Mouse (Mus musculus): ENCODE results near the gene Sec14l5.

The Sec14l5 gene

GRCm38 (mm10) chr16:5147037-5147385 lies at the start of gene Sec14l5:
Gene Sec14l5, plus strand, starts transcription at chr16:5147109.
- DNase-seq (ENCODE audit: low spot score): no peak

DNA sequence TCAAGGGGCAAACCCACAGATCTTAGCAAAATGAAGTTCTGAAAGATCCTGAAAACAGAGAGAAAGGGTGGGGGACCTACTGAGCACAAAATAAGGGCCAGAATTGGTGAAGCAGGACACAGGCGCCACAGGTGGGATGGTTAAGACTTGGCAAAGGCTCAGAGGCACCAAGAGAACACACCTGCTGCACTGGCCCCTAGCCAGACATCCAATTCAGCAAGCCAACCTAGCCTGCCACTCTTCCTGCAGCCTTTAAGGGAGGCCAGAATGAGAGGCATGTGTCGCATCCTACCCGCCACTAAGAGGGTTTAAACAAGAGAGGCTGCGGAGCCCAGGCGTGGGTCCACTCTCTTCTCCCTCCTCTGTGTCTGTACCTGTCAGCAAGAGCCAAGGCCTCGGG lies 45.9 kb upstream of the Sec14l5 start:
- no peak for DNase-seq (ENCODE audit: low spot score)

DNA sequence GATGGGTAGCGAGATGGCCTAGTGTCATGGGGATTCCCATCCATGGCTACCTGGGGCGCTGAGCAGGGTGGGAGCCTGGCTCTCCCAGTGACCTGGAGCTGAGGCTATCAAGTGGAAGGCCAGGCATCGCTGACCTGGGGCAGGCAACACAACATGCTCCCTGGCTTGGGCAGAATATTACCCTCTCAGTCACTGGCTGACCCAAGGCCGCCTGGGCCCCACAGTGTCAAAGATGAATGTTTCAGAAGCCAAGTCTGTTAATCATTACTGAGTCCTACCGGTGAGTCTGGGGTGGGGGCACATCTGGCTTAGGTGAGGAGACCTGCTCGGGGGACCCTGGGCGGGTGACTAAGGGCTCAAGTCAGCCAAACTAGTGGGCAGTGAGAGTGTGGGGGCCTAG lies 37.0 kb upstream of the Sec14l5 start:
- DNase-seq (ENCODE audit: low spot score): no peak

- DNase-seq (ENCODE audit: low spot score): no peak
These were observed 35.9 kb upstream of the Sec14l5 start for GRCm38 (mm10) chr16:5111021-5111420.

GRCm38 (mm10) chr16:5113002-5113550 lies 33.8 kb upstream of the Sec14l5 start:
- no peak for DNase-seq (ENCODE audit: low spot score)

GRCm38 (mm10) chr16:5113582-5113981 lies 33.3 kb upstream of the Sec14l5 start:
- no peak for DNase-seq (ENCODE audit: low spot score)

GRCm38 (mm10) chr16:5119385-5119784 lies 27.5 kb upstream of the Sec14l5 start:
- no peak for DNase-seq (ENCODE audit: low spot score)

- DNase-seq (ENCODE audit: low spot score): no peak
These were observed 27.1 kb upstream of the Sec14l5 start for GRCm38 (mm10) chr16:5119845-5120244.

- DNase-seq (ENCODE audit: low spot score): no peak
These were observed 23.4 kb upstream of the Sec14l5 start for GRCm38 (mm10) chr16:5123476-5123875.

GRCm38 (mm10) chr16:5130196-5130595 lies 16.7 kb upstream of the Sec14l5 start:
- DNase-seq (ENCODE audit: low spot score): no peak

GRCm38 (mm10) chr16:5130766-5131165 lies 16.1 kb upstream of the Sec14l5 start:
- DNase-seq (ENCODE audit: low spot score): no peak

- no peak for DNase-seq (ENCODE audit: low spot score)
These were observed 15.5 kb upstream of the Sec14l5 start for GRCm38 (mm10) chr16:5131251-5131922.

- no peak for DNase-seq (ENCODE audit: low spot score)
These were observed 14.5 kb upstream of the Sec14l5 start, which contains the start of gene Ppl for GRCm38 (mm10) chr16:5132401-5132801. Gene Ppl, minus strand, starts transcription at chr16:5132421.

DNA sequence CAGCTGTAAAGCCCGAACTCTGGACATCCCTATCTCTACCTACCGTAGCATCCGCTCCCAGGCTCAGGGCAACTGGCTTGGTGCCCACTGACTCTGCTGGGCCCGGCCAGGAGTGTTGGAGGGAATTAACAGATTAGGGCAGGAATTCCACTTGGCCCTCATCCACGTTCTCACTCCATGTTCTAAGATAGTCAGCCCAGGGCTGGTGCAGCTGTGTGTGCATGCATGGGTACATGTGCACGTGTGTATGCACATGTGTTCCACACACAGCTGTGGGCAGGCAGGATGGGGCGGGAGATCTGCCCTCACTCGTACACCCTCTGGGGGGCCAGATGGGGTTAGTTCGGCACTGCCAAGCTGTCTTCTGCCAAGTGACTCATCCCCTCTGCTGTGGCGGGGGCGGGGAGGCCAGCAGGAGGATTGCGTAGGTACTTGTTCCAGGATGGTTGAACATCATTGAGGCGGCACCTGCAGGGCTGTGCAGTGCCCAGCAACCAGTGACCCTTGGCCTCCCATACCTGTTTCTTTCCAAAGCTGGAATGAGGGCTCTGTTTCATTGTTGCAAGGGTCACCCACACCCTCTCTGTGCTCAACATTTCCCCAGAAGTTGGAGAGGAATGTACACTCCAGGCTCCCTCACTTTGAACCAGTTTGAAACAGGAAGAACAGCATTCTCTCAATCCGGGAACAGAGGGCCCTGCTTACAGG lies 12.1 kb upstream of the Sec14l5 start:
- no peak for DNase-seq (ENCODE audit: low spot score)

DNA sequence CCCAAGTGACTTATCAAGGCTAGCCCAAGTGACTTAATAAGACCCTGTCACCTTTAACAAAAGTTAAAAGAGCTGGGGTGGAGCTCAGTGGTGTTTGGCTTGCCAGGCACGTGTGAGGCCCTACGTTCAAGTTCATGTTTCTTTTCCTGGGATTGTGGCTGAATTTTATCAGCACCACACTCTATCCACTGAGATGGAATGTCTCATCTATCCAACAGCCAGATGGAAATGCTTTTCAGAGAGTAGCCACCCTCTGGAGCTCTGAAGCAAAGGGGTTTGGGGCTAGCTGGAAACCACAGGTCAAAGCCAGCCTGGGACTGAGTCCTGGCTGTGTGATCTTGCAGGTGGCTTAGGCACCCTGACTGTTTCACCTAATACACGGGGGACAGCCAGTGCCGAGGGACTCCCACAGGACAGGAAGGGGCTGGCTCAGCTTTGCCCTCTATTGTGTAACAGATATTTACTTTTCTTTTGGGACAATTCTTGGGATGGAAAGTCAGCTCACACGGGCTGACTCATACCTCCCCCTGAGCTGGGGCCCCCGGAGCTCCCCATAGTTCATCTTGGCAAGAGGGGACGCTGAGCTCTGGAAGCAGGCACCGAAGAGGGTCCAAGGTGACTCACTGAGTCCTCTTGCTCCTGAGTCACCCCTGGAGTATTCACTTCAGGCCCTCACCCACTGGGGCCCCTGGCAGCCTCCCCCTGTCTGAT lies 11.2 kb upstream of the Sec14l5 start:
- DNase-seq (ENCODE audit: low spot score): no peak

DNA sequence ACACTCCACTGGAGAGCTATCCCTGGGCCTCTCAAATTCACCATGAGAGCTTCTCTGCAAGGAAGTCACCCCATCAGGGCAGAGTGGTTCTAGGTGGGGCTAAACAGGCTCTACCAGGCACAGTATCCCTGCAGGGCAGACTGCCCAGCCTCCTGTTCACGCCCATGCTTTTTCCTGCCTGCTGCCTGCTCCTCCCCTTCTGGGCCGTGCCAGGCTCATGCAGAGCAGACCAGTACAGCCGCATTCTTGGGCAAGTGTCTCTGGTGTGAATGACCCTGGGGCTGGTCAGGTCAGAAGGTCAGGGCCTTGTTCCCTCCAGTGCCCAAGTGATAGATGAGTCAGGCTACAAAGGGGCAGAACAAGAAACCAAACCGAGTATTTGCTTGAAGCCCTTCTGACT lies 10.4 kb upstream of the Sec14l5 start:
- no peak for DNase-seq (ENCODE audit: low spot score)

DNA sequence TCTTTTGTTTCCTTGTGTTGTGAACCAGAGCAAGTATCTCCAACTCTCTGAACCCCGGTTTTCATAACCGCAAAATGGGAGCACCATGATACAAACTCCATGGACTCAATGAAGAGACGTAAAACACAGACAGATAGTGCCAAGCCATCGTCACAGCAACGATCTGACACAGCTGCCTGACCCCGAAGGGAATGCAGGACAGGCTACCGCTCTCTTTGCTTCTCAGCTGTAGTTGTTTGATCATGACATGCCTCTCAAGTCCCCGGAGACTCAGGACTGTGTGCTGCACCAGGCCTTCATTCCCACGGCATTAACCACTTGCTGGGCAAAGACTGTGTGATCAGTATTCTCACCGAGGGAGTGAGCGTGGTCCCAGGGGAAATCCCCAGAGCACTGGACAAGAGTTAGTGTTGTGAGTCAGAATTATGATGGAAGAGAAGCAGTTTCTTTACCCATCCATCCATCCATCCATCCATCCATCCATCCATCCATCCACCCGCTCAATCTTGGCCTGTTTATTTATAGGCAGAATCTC lies 9.8 kb upstream of the Sec14l5 start:
- DNase-seq (ENCODE audit: low spot score): no peak

DNA sequence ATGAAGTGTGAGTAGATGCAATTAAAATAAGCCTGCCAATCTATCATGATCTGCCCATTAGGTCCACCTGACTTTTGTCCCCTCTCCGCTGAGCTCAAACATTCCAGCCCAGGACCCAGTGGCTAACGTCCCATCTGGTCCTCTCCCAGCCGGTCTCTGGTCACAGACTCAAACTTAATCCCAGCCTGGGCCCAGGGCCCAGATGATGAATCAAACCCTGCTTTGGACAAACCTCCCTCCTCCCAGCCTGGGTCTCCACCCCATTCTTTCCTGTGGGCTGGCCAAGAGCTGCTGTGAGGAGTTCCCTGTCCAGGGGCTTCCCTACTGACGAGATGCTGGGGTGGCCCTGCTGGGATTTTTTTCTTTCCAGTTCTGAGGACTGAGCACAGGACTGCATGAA lies 7.2 kb upstream of the Sec14l5 start:
- DNase-seq (ENCODE audit: low spot score): no peak

DNA sequence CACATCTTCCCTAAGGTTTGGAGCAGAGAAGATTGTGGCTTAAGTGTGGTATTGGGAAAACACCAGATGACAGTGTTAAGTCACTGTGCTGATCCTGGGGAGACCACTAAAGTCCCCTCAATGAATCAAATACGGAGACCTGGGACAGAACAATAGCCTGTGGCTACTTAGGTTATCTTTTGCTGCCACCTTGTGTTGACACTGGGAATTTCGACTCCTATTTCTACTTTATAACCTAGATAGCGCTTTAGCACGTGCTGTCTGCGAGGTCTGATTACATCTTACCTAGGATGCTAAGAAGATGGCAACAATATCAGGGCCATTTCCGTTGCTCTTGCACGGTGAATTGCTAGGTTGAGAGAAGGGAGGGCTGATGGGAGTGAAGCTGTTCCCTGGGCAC lies 1.3 kb upstream of the Sec14l5 start:
- DNase-seq (ENCODE audit: low spot score): peak; percentile 51

DNA sequence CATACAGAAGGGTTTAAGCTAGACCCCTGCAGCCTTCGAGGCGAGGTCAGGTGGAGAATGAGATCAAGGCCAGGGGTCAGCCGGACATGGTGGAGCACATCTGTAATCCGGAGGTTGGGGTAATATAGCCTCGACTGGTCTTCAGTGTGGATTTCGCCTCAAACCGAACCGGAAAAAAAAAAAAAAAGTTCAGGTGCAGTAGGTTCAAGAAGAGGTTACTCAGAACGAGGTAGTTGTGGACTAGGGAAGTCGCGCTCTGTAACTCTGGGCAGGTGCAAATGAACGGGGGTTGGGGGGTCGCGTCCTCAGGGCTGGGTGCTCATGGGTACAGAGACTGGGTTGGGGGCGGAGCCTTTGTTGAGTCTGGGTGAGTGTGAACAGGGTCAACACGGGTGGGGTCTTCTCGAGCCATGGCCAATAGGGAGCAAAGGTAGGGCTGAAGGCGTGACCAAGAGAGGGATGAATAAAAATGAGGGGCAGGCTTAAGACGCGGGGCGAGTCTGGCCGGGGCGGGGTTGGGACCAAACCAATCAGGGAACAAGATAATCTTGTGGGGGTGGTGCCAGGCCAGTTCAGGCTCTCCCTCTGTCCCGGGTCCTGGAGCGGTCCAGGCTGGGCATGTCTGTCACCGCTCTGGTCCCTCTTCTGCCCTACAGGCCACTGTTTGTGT lies 407 bp upstream of the Sec14l5 start:
- DNase-seq (ENCODE audit: low spot score): no peak

GRCm38 (mm10) chr16:5150544-5150943 lies 3.6 kb downstream of the Sec14l5 start:
- no peak for DNase-seq (ENCODE audit: low spot score)

Data from T-cell, adult 2 months (primary cell).